Mouse (Mus musculus) ES-E14 (cell line): ENCODE data around the gene Ankrd2.

ENCODE experiments used
- HCFC1 ChIP-seq: IDR thresholded peaks from 2 replicates; pipeline ENCODE4 v1.6.1; 2012; ENCODE audit warnings: low read length, inconsistent platforms, borderline replicate concordance; ENCODE audit not compliant: insufficient read depth
- MAFK ChIP-seq: IDR thresholded peaks from 2 replicates; pipeline ENCODE4 v1.6.1; 2014; ENCODE audit warnings: mild to moderate bottlenecking, low read depth, low read length, inconsistent platforms; ENCODE audit not compliant: insufficient read depth
- ZC3H11A ChIP-seq: IDR thresholded peaks from 2 replicates; pipeline ENCODE4 v1.6.1; 2012; ENCODE audit warnings: low read depth, mild to moderate bottlenecking, inconsistent platforms, low read length, borderline replicate concordance
- ZNF384 ChIP-seq: IDR thresholded peaks from 2 replicates; pipeline ENCODE4 v1.6.1; 2012; ENCODE audit warnings: low read depth, low read length, inconsistent platforms

DNA sequence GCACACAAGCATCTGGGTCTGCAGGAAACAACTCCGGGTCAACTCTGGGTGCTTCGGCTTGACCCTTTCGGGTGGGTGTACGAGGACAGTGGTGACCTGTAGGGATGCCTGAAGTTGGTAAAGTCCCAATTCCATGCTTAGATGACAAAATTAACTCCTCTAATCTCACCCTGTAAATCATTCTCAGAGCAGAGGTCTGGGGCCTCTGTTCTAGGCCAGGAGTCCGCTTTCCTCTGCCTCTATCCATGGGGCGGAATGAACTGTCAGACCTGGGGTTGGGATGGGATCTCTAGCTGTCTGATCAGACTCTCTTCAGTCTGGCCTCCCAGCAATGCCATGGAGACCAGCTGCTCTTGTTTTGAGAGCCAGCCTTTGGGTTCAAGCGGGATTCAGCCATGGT lies 25.6 kb downstream of the Ankrd2 start:
- TF ChIP-seq MAFK = no peak
- TF ChIP-seq ZC3H11A = no peak
- TF ChIP-seq HCFC1 = no peak
- TF ChIP-seq ZNF384 = no peak
